Mouse (Mus musculus): Measurements from ENCODE around the gene Ccdc59. TPM values are rescaled to one million over a fixed set of nuclear protein-coding genes. Genes with fewer than 3 reads are reported as not detected.
A peak's percentile ranks its signal among the peaks of the same experiment; 100 is the strongest.

Gene Ccdc59
- 5.1 and 5.9 TPM in 2 replicates for polyA plus RNA-seq (2012; rRNA removed)

- TF ChIP-seq POLR2A (IDR thresholded peaks at IDR 0.05; ENCODE audit: borderline replicate concordance, extremely low read depth, low read depth, low read length) (peak; percentile 74; the same call in 1 of the 2 replicates), CTCF (IDR thresholded peaks at IDR 0.05; ENCODE audit: insufficient read depth, low read length) (peak; percentile 39; the same call in 1 of the 2 replicates)
- 0 out of 2 replicates have a peak, but pooled peaks cover 2% of the 10 kb centered on the region for H3K4me1 ChIP-seq (ENCODE audit: control insufficient read depth, insufficient read depth, low read length)
- peak; percentile 97 for DNase-seq
- H3K4me3 ChIP-seq (replicated peaks; ENCODE audit: extremely low read depth, low read depth, low read length) = peak within 1 kb of the TSS; percentile 98
- under 1% methylated on average over 89 of the region's 90 CpGs for WGBS
Measured at GRCm38 (mm10) chr10:105840928-105841888, at the start of gene Ccdc59, which contains the start of gene Mettl25. Ccdc59 (plus strand) TSS chr10:105841067. Mettl25 (minus strand) TSS chr10:105841380.

- TF ChIP-seq POLR2A (IDR thresholded peaks at IDR 0.05; ENCODE audit: borderline replicate concordance, extremely low read depth, low read depth, low read length) (no peak), CTCF (IDR thresholded peaks at IDR 0.05; ENCODE audit: insufficient read depth, low read length) (no peak)
- no peak overlapping the region for H3K4me3 ChIP-seq (replicated peaks; ENCODE audit: extremely low read depth, low read depth, low read length)
- no peak for DNase-seq
- no peaks in the 10 kb centered on the region; the same call in 1 of the 2 replicates for H3K4me1 ChIP-seq (ENCODE audit: control insufficient read depth, insufficient read depth, low read length)
- 35% methylated on average over 15 of the region's 15 CpGs for WGBS
Measured at GRCm38 (mm10) chr10:105793776-105794552, 46.9 kb upstream of the Ccdc59 start.

GRCm38 (mm10) chr10:105797250-105797924 is 43.5 kb upstream of the Ccdc59 start:
- Histone ChIP-seq H3K4me1 (ENCODE audit: control insufficient read depth, insufficient read depth, low read length) (no peaks in the 10 kb centered on the region; the same call in 1 of the 2 replicates), H3K4me3 (replicated peaks; ENCODE audit: extremely low read depth, low read depth, low read length) (no peak overlapping the region)
- WGBS = 54% methylated on average over 8 of the region's 8 CpGs
- DNase-seq = no peak
- TF ChIP-seq CTCF (IDR thresholded peaks at IDR 0.05; ENCODE audit: insufficient read depth, low read length) (no peak), POLR2A (IDR thresholded peaks at IDR 0.05; ENCODE audit: borderline replicate concordance, extremely low read depth, low read depth, low read length) (no peak)

- WGBS = 89% methylated on average over 6 of the region's 6 CpGs
- no peak for TF ChIP-seq POLR2A (IDR thresholded peaks at IDR 0.05; ENCODE audit: borderline replicate concordance, extremely low read depth, low read depth, low read length)
- TF ChIP-seq CTCF (IDR thresholded peaks at IDR 0.05; ENCODE audit: insufficient read depth, low read length) = no peak
Measured at GRCm38 (mm10) chr10:105801147-105801546, 39.7 kb upstream of the Ccdc59 start.

GRCm38 (mm10) chr10:105802132-105802531 is 38.7 kb upstream of the Ccdc59 start:
- 95% methylated on average over 6 of the region's 6 CpGs for WGBS
- TF ChIP-seq POLR2A (IDR thresholded peaks at IDR 0.05; ENCODE audit: borderline replicate concordance, extremely low read depth, low read depth, low read length) = no peak
- no peak for TF ChIP-seq CTCF (IDR thresholded peaks at IDR 0.05; ENCODE audit: insufficient read depth, low read length)
- DNase-seq = no peak
- H3K4me1 ChIP-seq (ENCODE audit: control insufficient read depth, insufficient read depth, low read length) = no peaks in the 10 kb centered on the region; the same call in 1 of the 2 replicates
- no peak overlapping the region for H3K4me3 ChIP-seq (replicated peaks; ENCODE audit: extremely low read depth, low read depth, low read length)

More at GRCm38 (mm10) chr10:105801147-105801546, 39.7 kb upstream of the Ccdc59 start:
- no peak for DNase-seq
- Histone ChIP-seq H3K4me1 (ENCODE audit: control insufficient read depth, insufficient read depth, low read length) (no peaks in the 10 kb centered on the region; the same call in 1 of the 2 replicates), H3K4me3 (replicated peaks; ENCODE audit: extremely low read depth, low read depth, low read length) (no peak overlapping the region)

- Histone ChIP-seq H3K4me1 (ENCODE audit: control insufficient read depth, insufficient read depth, low read length) (no peaks in the 10 kb centered on the region), H3K4me3 (replicated peaks; ENCODE audit: extremely low read depth, low read depth, low read length) (no peak overlapping the region)
- TF ChIP-seq CTCF (IDR thresholded peaks at IDR 0.05; ENCODE audit: insufficient read depth, low read length) (no peak), POLR2A (IDR thresholded peaks at IDR 0.05; ENCODE audit: borderline replicate concordance, extremely low read depth, low read depth, low read length) (no peak)
- 82% methylated on average over 2 of the region's 2 CpGs for WGBS
- DNase-seq = no peak
Measured at GRCm38 (mm10) chr10:105803461-105803860, 37.4 kb upstream of the Ccdc59 start.

- TF ChIP-seq POLR2A (IDR thresholded peaks at IDR 0.05; ENCODE audit: borderline replicate concordance, extremely low read depth, low read depth, low read length) (no peak), CTCF (IDR thresholded peaks at IDR 0.05; ENCODE audit: insufficient read depth, low read length) (no peak)
- DNase-seq = no peak
- no peak overlapping the region for H3K4me3 ChIP-seq (replicated peaks; ENCODE audit: extremely low read depth, low read depth, low read length)
- no peaks in the 10 kb centered on the region for H3K4me1 ChIP-seq (ENCODE audit: control insufficient read depth, insufficient read depth, low read length)
- 67% methylated on average over 7 of the region's 7 CpGs for WGBS
Measured at GRCm38 (mm10) chr10:105806259-105807010, 34.4 kb upstream of the Ccdc59 start.

GRCm38 (mm10) chr10:105834627-105835228 is 6.1 kb upstream of the Ccdc59 start:
- Histone ChIP-seq H3K4me3 (replicated peaks; ENCODE audit: extremely low read depth, low read depth, low read length) (no peak overlapping the region), H3K4me1 (ENCODE audit: control insufficient read depth, insufficient read depth, low read length) (no peaks in the 10 kb centered on the region)
- no peak for DNase-seq
- 65% methylated on average over 10 of the region's 10 CpGs for WGBS
- TF ChIP-seq CTCF (IDR thresholded peaks at IDR 0.05; ENCODE audit: insufficient read depth, low read length) (peak; percentile 22; the same call in 1 of the 2 replicates), POLR2A (IDR thresholded peaks at IDR 0.05; ENCODE audit: borderline replicate concordance, extremely low read depth, low read depth, low read length) (no peak)

Measured in lung, adult 2 months (tissue).